Mouse (Mus musculus) induced T-regulatory cell, adult 2 months (primary cell): ENCODE measurements around the gene Bmp6.

Source experiments
- DNase-seq: peaks from one replicate; pipeline ENCODE4 v3.0.0-alpha.2; 2012; ENCODE audit warnings: low read depth

Bmp6 gene

DNA sequence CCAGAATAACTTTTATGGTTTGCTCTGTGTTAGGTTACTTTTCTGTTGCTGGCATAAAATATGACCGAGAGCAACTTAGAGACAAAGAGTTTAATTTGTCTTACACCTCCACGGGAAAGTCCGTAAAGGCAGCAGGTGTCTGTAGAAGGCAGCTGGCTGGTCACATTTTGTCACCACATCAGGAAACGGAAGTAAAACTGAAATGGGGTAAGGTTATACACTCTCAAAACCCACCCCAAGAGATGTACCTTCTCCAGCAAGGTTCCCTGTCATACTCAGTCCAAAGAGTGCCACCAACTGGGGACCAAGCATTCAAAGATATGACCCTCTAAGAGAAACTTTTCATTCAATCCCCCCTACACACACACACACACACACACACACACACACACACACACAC, 201.8 kb downstream of the Bmp6 start:
- DNase-seq, result peak; percentile 44

DNA sequence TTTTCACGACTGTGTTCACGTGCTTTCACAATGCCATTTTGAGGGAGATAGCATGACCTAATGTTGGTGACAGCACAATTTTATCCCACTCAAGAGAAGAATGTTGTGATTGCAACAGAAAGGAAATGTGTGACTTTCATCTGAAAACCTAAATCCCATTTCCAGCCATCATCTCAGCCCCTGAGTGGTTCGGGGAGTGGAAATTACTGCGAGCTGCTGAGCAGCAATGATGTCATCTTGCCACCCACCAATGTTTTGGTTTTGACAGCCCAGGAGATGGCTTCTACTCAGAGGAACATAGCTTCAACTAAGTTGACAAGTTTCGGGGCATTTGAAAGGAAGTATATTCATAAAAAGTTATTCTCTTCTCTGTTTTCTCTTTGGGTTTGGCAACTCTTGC, 202.8 kb downstream of the Bmp6 start:
- DNase-seq, result no peak

- peak; percentile 39 for DNase-seq
Measured at GRCm38 (mm10) chr13:38548681-38549080, 203.8 kb downstream of the Bmp6 start.
